Mouse (Mus musculus): ENCODE results near the gene Gm47189. TPM values are rescaled to one million over a fixed set of nuclear protein-coding genes. Genes with fewer than 3 reads are reported as not detected.

Gene Gm47189
- polyA plus RNA-seq (2014; fragmentation: Illumina TruSeq; extraction: RNeasy Lipid Tissue Mini Kit (QIAGEN cat#74804); ENCODE audit: low read depth, low replicate concordance): 122 TPM

DNA sequence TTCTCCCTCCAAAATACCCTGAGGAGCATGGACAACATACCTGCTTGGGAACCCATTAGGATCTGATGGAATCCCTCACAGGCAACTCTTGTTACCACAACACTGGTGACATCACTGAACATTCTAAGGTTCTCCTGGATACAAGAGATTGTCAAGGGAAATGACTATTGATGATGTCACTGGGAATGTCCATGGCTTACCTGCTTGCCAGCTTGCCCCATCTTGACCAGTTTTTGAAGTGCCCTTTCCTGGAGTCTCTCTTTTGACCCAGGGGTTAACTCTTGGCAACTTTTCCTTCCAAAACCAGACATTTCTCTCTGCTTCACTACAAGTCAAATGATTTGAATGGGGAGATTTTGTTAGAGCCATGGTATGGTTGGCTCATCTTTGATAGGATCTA, at the start of gene Gm47189:
Gene Gm47189 (minus strand): TSS at position 101 of the 400 bp plus-strand sequence.

DNA sequence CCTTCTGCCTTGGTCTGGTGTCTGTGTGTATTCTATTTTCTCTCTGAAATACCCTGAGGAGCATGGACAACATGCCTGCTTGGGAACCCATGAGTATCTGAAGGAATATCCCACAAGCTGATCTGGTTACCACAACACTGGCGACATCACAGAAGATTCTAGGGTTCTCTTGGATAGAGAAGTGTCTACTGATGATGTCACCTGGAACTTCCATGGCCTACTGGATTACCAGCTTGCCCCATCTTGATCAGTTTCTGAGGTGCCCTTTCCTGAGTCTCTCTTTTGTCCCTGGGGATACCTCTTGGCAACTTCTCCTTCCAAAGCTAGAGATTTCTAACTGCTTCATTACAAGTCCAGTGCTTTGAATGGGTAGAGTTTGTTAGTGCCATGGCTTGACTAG, 21.7 kb downstream of the Gm47189 start, which contains the start of gene Gm7929:
Gene Gm7929 (minus strand): TSS at position 101 of the 400 bp plus-strand sequence.

Other genes with a start within 250 kb of the Gm47189 start
- 1.1 TPM for gene Gm7970, start 216.9 kb downstream of the Gm47189 start, polyA plus RNA-seq (2014; fragmentation: Illumina TruSeq; extraction: RNeasy Lipid Tissue Mini Kit (QIAGEN cat#74804); ENCODE audit: low read depth, low replicate concordance)
- gene 1700049E17Rik2, start 199.2 kb downstream of the Gm47189 start, polyA plus RNA-seq (2014; fragmentation: Illumina TruSeq; extraction: RNeasy Lipid Tissue Mini Kit (QIAGEN cat#74804); ENCODE audit: low read depth, low replicate concordance): 22.2 TPM
- gene Gm3072, start 147.8 kb downstream of the Gm47189 start, polyA plus RNA-seq (2014; fragmentation: Illumina TruSeq; extraction: RNeasy Lipid Tissue Mini Kit (QIAGEN cat#74804); ENCODE audit: low read depth, low replicate concordance): 0.83 TPM
- gene Gm3676, start 126.0 kb downstream of the Gm47189 start, polyA plus RNA-seq (2014; fragmentation: Illumina TruSeq; extraction: RNeasy Lipid Tissue Mini Kit (QIAGEN cat#74804); ENCODE audit: low read depth, low replicate concordance): 158 TPM
- 2.9 TPM for gene Gm8068, start 70.6 kb downstream of the Gm47189 start, polyA plus RNA-seq (2014; fragmentation: Illumina TruSeq; extraction: RNeasy Lipid Tissue Mini Kit (QIAGEN cat#74804); ENCODE audit: low read depth, low replicate concordance)
- 1.7 TPM for gene Gm7929, start 21.8 kb downstream of the Gm47189 start, polyA plus RNA-seq (2014; fragmentation: Illumina TruSeq; extraction: RNeasy Lipid Tissue Mini Kit (QIAGEN cat#74804); ENCODE audit: low read depth, low replicate concordance)
- gene Gm7980, start 134.8 kb upstream of the Gm47189 start, polyA plus RNA-seq (2014; fragmentation: Illumina TruSeq; extraction: RNeasy Lipid Tissue Mini Kit (QIAGEN cat#74804); ENCODE audit: low read depth, low replicate concordance): 0.27 TPM
- not detected for gene 1700049E17Rik1, start 152.5 kb upstream of the Gm47189 start, polyA plus RNA-seq (2014; fragmentation: Illumina TruSeq; extraction: RNeasy Lipid Tissue Mini Kit (QIAGEN cat#74804); ENCODE audit: low read depth, low replicate concordance)
- 18.1 TPM for gene 1700024B05Rik, start 171.6 kb upstream of the Gm47189 start, polyA plus RNA-seq (2014; fragmentation: Illumina TruSeq; extraction: RNeasy Lipid Tissue Mini Kit (QIAGEN cat#74804); ENCODE audit: low read depth, low replicate concordance)
- 1.7 TPM for gene Gm6401, start 195.5 kb upstream of the Gm47189 start, polyA plus RNA-seq (2014; fragmentation: Illumina TruSeq; extraction: RNeasy Lipid Tissue Mini Kit (QIAGEN cat#74804); ENCODE audit: low read depth, low replicate concordance)
- gene Gm3543, start 210.9 kb upstream of the Gm47189 start, polyA plus RNA-seq (2014; fragmentation: Illumina TruSeq; extraction: RNeasy Lipid Tissue Mini Kit (QIAGEN cat#74804); ENCODE audit: low read depth, low replicate concordance): 85.3 TPM